Mouse (Mus musculus): ENCODE measurements at regions not wholly inside any gene's neighbourhood (a gene's known extent, or its start where the extent isn't known, plus 50 kb on each side); places are given as distances from the start of the nearest gene placed in this dataset.
A peak's percentile ranks its signal among the peaks of the same experiment; 100 is the strongest.

GRCm38 (mm10) chr3:128028856-128029564, 132.9 kb upstream of the Fam241a start:
- peaks cover 21% of the 10 kb centered on the region for H3K4me1 ChIP-seq
- H3K27ac ChIP-seq, result peak overlapping the region; percentile 66
- no peaks in the 10 kb centered on the region for H3K36me3 ChIP-seq
- peak; percentile 72 for ATAC-seq (ENCODE audit: insufficient number of reproducible peaks, insufficient read depth, low FRiP score, low TSS enrichment, low read depth)
- no peaks in the 10 kb centered on the region; the same call in 1 of the 2 replicates for H3K27me3 ChIP-seq
- no peaks in the 10 kb centered on the region for H3K9me3 ChIP-seq
- 24% methylated on average over 11 of the region's 11 CpGs for WGBS
- H3K4me2 ChIP-seq, result peak overlapping the region; percentile 7; the same call in 1 of the 2 replicates
- H3K9ac ChIP-seq, result no peak overlapping the region
- H3K4me3 ChIP-seq, result no peak overlapping the region

- Histone ChIP-seq H3K9ac (no peak overlapping the region), H3K4me3 (no peak overlapping the region), H3K27me3 (no peaks in the 10 kb centered on the region; the same call in 1 of the 2 replicates), H3K4me2 (peak overlapping the region; percentile 16; the same call in 1 of the 2 replicates), H3K27ac (no peak overlapping the region), H3K9me3 (no peaks in the 10 kb centered on the region), H3K4me1 (peaks cover 21% of the 10 kb centered on the region), H3K36me3 (no peaks in the 10 kb centered on the region)
- 34% methylated on average over 12 of the region's 12 CpGs for WGBS
- no peak for ATAC-seq (ENCODE audit: insufficient number of reproducible peaks, insufficient read depth, low FRiP score, low TSS enrichment, low read depth)
Observed at GRCm38 (mm10) chr3:128024856-128025255, 128.7 kb upstream of the Fam241a start.

- H3K9ac ChIP-seq, result no peak overlapping the region
- H3K9me3 ChIP-seq, result no peaks in the 10 kb centered on the region
- no peaks in the 10 kb centered on the region for H3K4me1 ChIP-seq
- H3K27me3 ChIP-seq, result no peaks in the 10 kb centered on the region
- WGBS, result 73% methylated on average over 1 of the region's 1 CpGs
- no peak for ATAC-seq (ENCODE audit: insufficient number of reproducible peaks, insufficient read depth, low FRiP score, low TSS enrichment, low read depth)
- H3K36me3 ChIP-seq, result no peaks in the 10 kb centered on the region
- no peak overlapping the region for H3K4me2 ChIP-seq
- H3K4me3 ChIP-seq, result no peak overlapping the region
- no peak overlapping the region for H3K27ac ChIP-seq
Observed at GRCm38 (mm10) chr3:128014909-128015308, 118.8 kb upstream of the Fam241a start.

- Histone ChIP-seq H3K36me3 (no peaks in the 10 kb centered on the region), H3K4me2 (no peak overlapping the region), H3K4me3 (no peak overlapping the region), H3K4me1 (peaks cover 4% of the 10 kb centered on the region), H3K27me3 (0 out of 2 replicates have a peak, but pooled peaks cover 3% of the 10 kb centered on the region), H3K9ac (no peak overlapping the region), H3K9me3 (no peaks in the 10 kb centered on the region), H3K27ac (peak overlapping the region; percentile 11)
- WGBS, result 56% methylated on average over 18 of the region's 18 CpGs
- ATAC-seq (ENCODE audit: insufficient number of reproducible peaks, insufficient read depth, low FRiP score, low TSS enrichment, low read depth), result no peak
Observed at GRCm38 (mm10) chr3:128002905-128003641, 106.9 kb upstream of the Fam241a start.

GRCm38 (mm10) chr3:128001924-128002501, 105.9 kb upstream of the Fam241a start:
- H3K36me3 ChIP-seq, result no peaks in the 10 kb centered on the region
- H3K27me3 ChIP-seq, result 0 out of 2 replicates have a peak, but pooled peaks cover 3% of the 10 kb centered on the region
- no peak overlapping the region for H3K4me2 ChIP-seq
- H3K4me1 ChIP-seq, result peaks cover 4% of the 10 kb centered on the region
- peak overlapping the region; percentile 11; the same call in 1 of the 2 replicates for H3K27ac ChIP-seq
- no peaks in the 10 kb centered on the region for H3K9me3 ChIP-seq
- no peak overlapping the region for H3K4me3 ChIP-seq
- 65% methylated on average over 6 of the region's 6 CpGs for WGBS
- ATAC-seq (ENCODE audit: insufficient number of reproducible peaks, insufficient read depth, low FRiP score, low TSS enrichment, low read depth), result no peak
- H3K9ac ChIP-seq, result no peak overlapping the region

GRCm38 (mm10) chr3:127995678-127996077, 99.6 kb upstream of the Fam241a start:
- H3K36me3 ChIP-seq, result no peaks in the 10 kb centered on the region
- H3K9me3 ChIP-seq, result no peaks in the 10 kb centered on the region
- WGBS, result 72% methylated on average over 7 of the region's 7 CpGs
- no peaks in the 10 kb centered on the region for H3K27me3 ChIP-seq
- H3K9ac ChIP-seq, result no peak overlapping the region
- ATAC-seq (ENCODE audit: insufficient number of reproducible peaks, insufficient read depth, low FRiP score, low TSS enrichment, low read depth), result no peak
- no peak overlapping the region for H3K4me2 ChIP-seq
- H3K4me3 ChIP-seq, result no peak overlapping the region
- no peaks in the 10 kb centered on the region for H3K4me1 ChIP-seq
- no peak overlapping the region for H3K27ac ChIP-seq

- ATAC-seq (ENCODE audit: insufficient number of reproducible peaks, insufficient read depth, low FRiP score, low TSS enrichment, low read depth), result no peak
- Histone ChIP-seq H3K4me1 (no peaks in the 10 kb centered on the region), H3K4me2 (no peak overlapping the region), H3K27me3 (no peaks in the 10 kb centered on the region), H3K27ac (no peak overlapping the region), H3K9me3 (no peaks in the 10 kb centered on the region), H3K36me3 (no peaks in the 10 kb centered on the region), H3K4me3 (no peak overlapping the region), H3K9ac (no peak overlapping the region)
- 65% methylated on average over 6 of the region's 6 CpGs for WGBS
Observed at GRCm38 (mm10) chr3:127987583-127987982, 91.5 kb upstream of the Fam241a start.

GRCm38 (mm10) chr3:127985165-127985564, 89.0 kb upstream of the Fam241a start:
- H3K9ac ChIP-seq, result no peak overlapping the region
- H3K27ac ChIP-seq, result no peak overlapping the region
- no peaks in the 10 kb centered on the region for H3K9me3 ChIP-seq
- no peak overlapping the region for H3K4me2 ChIP-seq
- no peaks in the 10 kb centered on the region for H3K36me3 ChIP-seq
- WGBS, result 77% methylated on average over 3 of the region's 3 CpGs
- no peaks in the 10 kb centered on the region for H3K27me3 ChIP-seq
- no peak overlapping the region for H3K4me3 ChIP-seq
- no peaks in the 10 kb centered on the region for H3K4me1 ChIP-seq
- ATAC-seq (ENCODE audit: insufficient number of reproducible peaks, insufficient read depth, low FRiP score, low TSS enrichment, low read depth), result no peak

- H3K36me3 ChIP-seq, result no peaks in the 10 kb centered on the region
- no peaks in the 10 kb centered on the region for H3K9me3 ChIP-seq
- H3K9ac ChIP-seq, result no peak overlapping the region
- no peak for ATAC-seq (ENCODE audit: insufficient number of reproducible peaks, insufficient read depth, low FRiP score, low TSS enrichment, low read depth)
- H3K27ac ChIP-seq, result no peak overlapping the region
- peaks cover 5% of the 10 kb centered on the region; the same call in 1 of the 2 replicates for H3K4me1 ChIP-seq
- 49% methylated on average over 6 of the region's 6 CpGs for WGBS
- H3K27me3 ChIP-seq, result no peaks in the 10 kb centered on the region
- H3K4me2 ChIP-seq, result no peak overlapping the region
- no peak overlapping the region for H3K4me3 ChIP-seq
Observed at GRCm38 (mm10) chr3:127977240-127977639, 81.1 kb upstream of the Fam241a start.

GRCm38 (mm10) chr3:127970891-127971290, 74.8 kb upstream of the Fam241a start:
- no peaks in the 10 kb centered on the region for H3K9me3 ChIP-seq
- H3K27ac ChIP-seq, result no peak overlapping the region
- H3K4me2 ChIP-seq, result no peak overlapping the region
- no peak for ATAC-seq (ENCODE audit: insufficient number of reproducible peaks, insufficient read depth, low FRiP score, low TSS enrichment, low read depth)
- no peaks in the 10 kb centered on the region for H3K4me1 ChIP-seq
- 3% methylated on average over 5 of the region's 5 CpGs for WGBS
- H3K4me3 ChIP-seq, result no peak overlapping the region
- no peak overlapping the region for H3K9ac ChIP-seq
- H3K36me3 ChIP-seq, result no peaks in the 10 kb centered on the region
- H3K27me3 ChIP-seq, result no peaks in the 10 kb centered on the region

- WGBS, result 75% methylated on average over 10 of the region's 10 CpGs
- no peaks in the 10 kb centered on the region for H3K36me3 ChIP-seq
- no peaks in the 10 kb centered on the region for H3K9me3 ChIP-seq
- H3K9ac ChIP-seq, result no peak overlapping the region
- no peak overlapping the region for H3K27ac ChIP-seq
- no peaks in the 10 kb centered on the region for H3K4me1 ChIP-seq
- no peak overlapping the region for H3K4me2 ChIP-seq
- H3K4me3 ChIP-seq, result no peak overlapping the region
- no peak for ATAC-seq (ENCODE audit: insufficient number of reproducible peaks, insufficient read depth, low FRiP score, low TSS enrichment, low read depth)
- no peaks in the 10 kb centered on the region for H3K27me3 ChIP-seq
Observed at GRCm38 (mm10) chr3:127967170-127967569, 71.0 kb upstream of the Fam241a start.
